Mouse (Mus musculus) kidney, embryonic 14.5 days (tissue): ENCODE data around the gene Ugt1a9. TPM values are rescaled to one million over a fixed set of nuclear protein-coding genes. Genes with fewer than 3 reads are reported as not detected.
"Not testable (repeated sequence)": the region's sequence is repeated elsewhere in the genome, so short reads cannot be mapped to it uniquely, and the experiment has no call there.

Experiments used
- ATAC-seq: fragments of 200-750 bp; cut with Nextera tagmentation; 2 replicates; pipeline ENCODE4 v1.8.0; 2017; ENCODE audit warnings: moderate number of reproducible peaks, mild to moderate bottlenecking, moderate TSS enrichment, moderate library complexity; ENCODE audit not compliant: low FRiP score, low TSS enrichment
- H3K27ac ChIP-seq: fragments of 300-500 bp; sonication (generic); 2 replicates; pipeline ENCODE4 v1.5.1; 2014; ENCODE audit warnings: low read depth, mild to moderate bottlenecking, low read length, moderate library complexity, mixed read lengths
- H3K27me3 ChIP-seq: fragments of 300-500 bp; sonication (generic); 2 replicates; pipeline ENCODE4 v1.6.1; 2014; ENCODE audit warnings: mild to moderate bottlenecking, low read length; ENCODE audit not compliant: control insufficient read depth, insufficient read depth
- H3K36me3 ChIP-seq: fragments of 300-500 bp; sonication (generic); 2 replicates; pipeline ENCODE4 v1.6.1; 2014; ENCODE audit warnings: low read length, mixed read lengths; ENCODE audit not compliant: control insufficient read depth, insufficient read depth
- H3K4me1 ChIP-seq: fragments of 300-500 bp; sonication (generic); 2 replicates; pipeline ENCODE4 v1.6.1; 2014; ENCODE audit warnings: low read length, mixed read lengths; ENCODE audit not compliant: control insufficient read depth, insufficient read depth
- H3K4me2 ChIP-seq: fragments of 300-500 bp; sonication (generic); replicated peaks from 2 replicates; pipeline ENCODE4 v1.6.1; 2014; ENCODE audit warnings: low read depth, mild to moderate bottlenecking, low read length
- H3K4me3 ChIP-seq: fragments of 300-500 bp; sonication (generic); 2 replicates; pipeline ENCODE4 v1.5.1; 2014; ENCODE audit warnings: mild to moderate bottlenecking, low read length
- H3K9ac ChIP-seq: fragments of 300-500 bp; sonication (generic); 2 replicates; pipeline ENCODE4 v1.6.1; 2014; ENCODE audit warnings: low read depth, mild to moderate bottlenecking, low read length, moderate library complexity
- H3K9me3 ChIP-seq: fragments of 300-500 bp; sonication (generic); 2 replicates; pipeline ENCODE4 v1.6.1; 2016; ENCODE audit warnings: low read length; ENCODE audit not compliant: control insufficient read depth
- WGBS: fragments of 180-500 bp; shearing (Covaris S2); extraction: QIAGEN DNeasy Blood & Tissue Kit; methylation state at CpG from one replicate; pipeline ENCODE4 v1.1.7; 2014; 5-methylcytosine and 5-hydroxymethylcytosine counted together
- polyA plus RNA-seq: library from polyadenylated mRNA; unstranded; fragments of >200 nt; fragmentation: Nextera tagmentation; extraction: Ambion mirVana; gene quantifications from 2 replicates; pipeline ENCODE4 v1.2.1, GENCODE M21; 2014

Gene Ugt1a9
- polyA plus RNA-seq, 1 experiment from 2014 or later, result 2.5 TPM

DNA sequence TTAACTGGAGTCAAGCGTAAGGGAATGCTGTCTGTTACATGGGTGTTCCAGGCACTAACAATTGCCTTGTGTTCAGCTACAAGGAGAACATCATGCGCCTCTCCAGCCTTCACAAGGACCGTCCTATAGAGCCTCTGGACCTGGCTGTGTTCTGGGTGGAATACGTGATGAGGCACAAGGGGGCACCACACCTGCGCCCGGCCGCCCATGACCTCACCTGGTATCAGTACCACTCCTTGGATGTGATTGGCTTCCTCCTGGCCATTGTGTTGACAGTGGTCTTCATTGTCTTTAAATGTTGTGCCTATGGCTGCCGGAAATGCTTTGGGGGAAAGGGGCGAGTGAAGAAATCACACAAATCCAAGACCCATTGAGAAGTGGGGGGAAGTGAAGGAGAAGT lies 147.5 kb downstream of the Ugt1a9 start:
- H3K4me2 ChIP-seq, result no peak overlapping the region
- no peak overlapping the region for H3K9ac ChIP-seq
- no peak overlapping the region for H3K4me3 ChIP-seq
- 75% methylated on average over 9 of the region's 9 CpGs for WGBS
- no peaks in the 10 kb centered on the region for H3K4me1 ChIP-seq
- H3K27ac ChIP-seq, result no peak overlapping the region
- ATAC-seq, result no peak
- no peaks in the 10 kb centered on the region for H3K36me3 ChIP-seq
- no peaks in the 10 kb centered on the region for H3K27me3 ChIP-seq
- peaks cover 46% of the 10 kb centered on the region for H3K9me3 ChIP-seq

DNA sequence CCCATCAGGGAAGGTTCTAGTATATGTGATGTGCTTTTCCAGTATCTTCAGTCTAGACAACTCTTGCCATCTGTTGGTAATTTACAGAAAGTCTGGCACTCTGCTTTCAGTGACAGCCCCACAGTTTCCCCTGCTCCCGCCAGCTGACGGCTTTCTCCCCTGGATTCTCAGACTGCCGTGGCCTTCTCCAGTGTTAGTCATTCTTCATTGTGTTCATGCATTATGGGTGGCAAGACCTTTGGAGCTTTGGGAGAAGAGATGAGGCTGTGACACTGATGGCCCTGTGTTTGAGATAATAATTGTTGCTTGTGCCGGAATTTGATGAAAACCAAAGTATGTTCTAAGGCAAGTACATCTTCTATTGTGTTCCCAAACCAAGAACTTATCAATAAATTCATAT lies 148.0 kb downstream of the Ugt1a9 start:
- H3K4me3 ChIP-seq, result no peak overlapping the region
- H3K27ac ChIP-seq, result no peak overlapping the region
- no peaks in the 10 kb centered on the region for H3K4me1 ChIP-seq
- peaks cover 40% of the 10 kb centered on the region for H3K9me3 ChIP-seq
- H3K36me3 ChIP-seq, result no peaks in the 10 kb centered on the region
- H3K4me2 ChIP-seq, result no peak overlapping the region
- no peaks in the 10 kb centered on the region for H3K27me3 ChIP-seq
- H3K9ac ChIP-seq, result no peak overlapping the region
- no peak for ATAC-seq
- 55% methylated on average over 4 of the region's 4 CpGs for WGBS

DNA sequence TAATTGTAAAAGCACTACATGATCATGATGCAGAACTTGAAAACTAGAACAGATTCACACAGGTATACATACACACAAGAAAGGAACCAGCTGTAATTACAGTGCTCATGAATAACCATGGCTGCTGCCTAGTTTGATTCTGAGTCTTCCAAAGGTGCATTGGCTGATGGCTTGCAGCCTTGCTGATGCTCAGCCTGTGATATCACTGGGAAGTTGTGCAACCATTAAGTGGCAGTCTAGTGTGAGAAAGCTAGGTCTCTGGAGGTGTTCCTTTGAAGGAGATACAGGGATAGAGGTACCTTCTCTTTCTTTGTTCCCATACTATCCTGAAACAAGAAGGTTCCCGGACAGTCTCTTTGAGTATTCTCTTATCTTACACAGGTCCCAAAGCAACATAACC lies 148.5 kb downstream of the Ugt1a9 start:
- Histone ChIP-seq H3K27me3 (no peaks in the 10 kb centered on the region), H3K9me3 (peaks cover 36% of the 10 kb centered on the region), H3K4me3 (no peak overlapping the region), H3K36me3 (no peaks in the 10 kb centered on the region), H3K9ac (no peak overlapping the region), H3K4me1 (no peaks in the 10 kb centered on the region), H3K4me2 (no peak overlapping the region), H3K27ac (no peak overlapping the region)
- WGBS, result 23% methylated on average over 1 of the region's 1 CpGs
- no peak for ATAC-seq

DNA sequence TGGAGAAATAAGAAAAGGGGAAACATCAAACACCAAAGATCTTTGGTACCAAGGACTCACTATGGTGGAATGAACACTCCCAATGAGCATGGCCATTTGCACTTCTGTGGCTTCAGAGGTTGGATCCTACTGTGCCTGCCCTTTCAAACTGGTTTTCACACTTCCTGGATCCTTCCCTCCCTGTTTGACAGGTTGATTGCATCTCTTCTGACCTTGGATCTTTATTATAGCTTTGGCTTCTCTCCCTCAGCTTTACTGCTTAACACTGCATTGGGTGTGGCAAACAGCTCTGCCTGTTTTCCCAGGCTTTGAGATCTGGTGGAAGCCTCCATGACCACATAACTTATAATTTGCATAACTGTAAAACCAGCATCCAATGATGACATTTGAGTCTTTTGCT lies 149.7 kb downstream of the Ugt1a9 start:
- H3K4me3 ChIP-seq, result no peak overlapping the region
- H3K9ac ChIP-seq, result no peak overlapping the region
- no peak overlapping the region for H3K4me2 ChIP-seq
- no peaks in the 10 kb centered on the region for H3K27me3 ChIP-seq
- H3K9me3 ChIP-seq, result peaks cover 26% of the 10 kb centered on the region
- no peaks in the 10 kb centered on the region for H3K4me1 ChIP-seq
- no peak overlapping the region for H3K27ac ChIP-seq
- no peak for ATAC-seq
- no peaks in the 10 kb centered on the region for H3K36me3 ChIP-seq

DNA sequence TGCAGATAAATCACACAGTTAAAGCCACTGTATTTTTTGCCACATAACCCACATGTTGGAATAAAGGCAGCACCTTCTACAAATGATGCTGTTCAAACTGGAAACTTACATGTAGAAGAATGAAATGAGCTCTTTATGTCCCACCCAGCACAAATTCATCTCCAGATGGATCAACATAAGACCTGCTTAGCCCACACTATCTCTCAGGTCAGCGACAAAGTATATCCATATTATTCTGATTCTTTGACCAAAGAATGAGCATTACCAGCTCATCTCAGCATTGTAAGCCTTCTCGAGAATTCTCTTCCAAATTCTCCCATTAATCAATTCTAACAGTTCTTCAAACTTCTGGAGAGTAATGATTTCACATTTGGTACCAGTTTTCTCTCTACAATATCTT lies 151.6 kb downstream of the Ugt1a9 start:
- Histone ChIP-seq H3K9ac (no peak overlapping the region), H3K4me3 (no peak overlapping the region), H3K27ac (no peak overlapping the region), H3K36me3 (no peaks in the 10 kb centered on the region), H3K27me3 (no peaks in the 10 kb centered on the region), H3K4me1 (no peaks in the 10 kb centered on the region), H3K4me2 (no peak overlapping the region), H3K9me3 (peaks cover 28% of the 10 kb centered on the region)
- no peak for ATAC-seq
- WGBS, result 55% methylated on average over 2 of the region's 2 CpGs

DNA sequence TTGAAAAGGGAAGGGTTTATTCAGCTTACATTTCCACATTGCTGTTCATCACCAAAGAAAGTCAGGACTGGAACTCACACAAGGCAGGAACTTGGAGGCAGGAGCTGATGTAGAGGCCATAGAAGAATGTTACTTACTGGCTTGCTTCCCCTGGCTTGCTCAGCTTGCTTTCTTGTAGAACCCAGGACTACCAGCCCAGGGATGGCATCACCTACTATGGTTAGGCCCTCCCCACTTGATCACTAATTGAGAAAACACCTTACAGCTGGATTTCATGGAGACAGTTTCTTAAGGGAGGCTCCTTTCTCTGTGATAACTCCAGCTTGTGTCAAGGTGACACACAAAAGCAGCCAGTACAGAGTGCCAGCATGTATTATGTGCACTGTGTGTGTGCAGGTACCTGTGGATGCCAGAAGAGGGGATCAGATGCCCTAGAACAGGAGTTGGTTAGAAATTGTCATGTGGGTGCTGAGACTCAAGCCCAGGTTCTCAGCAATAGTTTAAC lies 152.5 kb downstream of the Ugt1a9 start:
- H3K27me3 ChIP-seq, ATAC-seq, H3K4me1 ChIP-seq, H3K9ac ChIP-seq, H3K36me3 ChIP-seq, H3K4me2 ChIP-seq, H3K4me3 ChIP-seq, H3K27ac ChIP-seq: not testable (repeated sequence)
- H3K9me3 ChIP-seq, result peaks cover 31% of the 10 kb centered on the region

DNA sequence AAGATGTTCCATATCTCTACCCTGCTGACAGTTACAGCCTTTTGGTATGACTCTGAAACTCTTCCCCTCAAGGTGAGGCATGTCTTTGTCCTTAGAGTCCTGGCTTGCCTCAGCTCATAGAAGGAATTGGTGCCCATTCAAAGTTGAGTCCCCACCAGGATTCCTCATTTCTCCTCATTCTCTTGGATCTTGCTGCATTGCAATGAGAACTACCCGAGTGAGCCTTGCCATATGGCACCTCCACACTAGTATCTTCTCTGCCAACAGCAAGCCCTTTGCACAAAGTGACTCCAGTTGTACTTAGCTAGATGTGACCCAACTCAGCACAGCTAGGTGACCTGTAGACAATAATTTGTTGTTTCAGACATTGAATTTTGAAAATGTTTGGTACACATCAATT lies 153.0 kb downstream of the Ugt1a9 start:
- Histone ChIP-seq H3K4me2 (no peak overlapping the region), H3K4me1 (no peaks in the 10 kb centered on the region), H3K36me3 (no peaks in the 10 kb centered on the region), H3K9ac (no peak overlapping the region), H3K9me3 (peaks cover 37% of the 10 kb centered on the region), H3K4me3 (no peak overlapping the region), H3K27ac (no peak overlapping the region), H3K27me3 (no peaks in the 10 kb centered on the region)
- ATAC-seq, result no peak
- WGBS, result 65% methylated on average over 1 of the region's 1 CpGs

DNA sequence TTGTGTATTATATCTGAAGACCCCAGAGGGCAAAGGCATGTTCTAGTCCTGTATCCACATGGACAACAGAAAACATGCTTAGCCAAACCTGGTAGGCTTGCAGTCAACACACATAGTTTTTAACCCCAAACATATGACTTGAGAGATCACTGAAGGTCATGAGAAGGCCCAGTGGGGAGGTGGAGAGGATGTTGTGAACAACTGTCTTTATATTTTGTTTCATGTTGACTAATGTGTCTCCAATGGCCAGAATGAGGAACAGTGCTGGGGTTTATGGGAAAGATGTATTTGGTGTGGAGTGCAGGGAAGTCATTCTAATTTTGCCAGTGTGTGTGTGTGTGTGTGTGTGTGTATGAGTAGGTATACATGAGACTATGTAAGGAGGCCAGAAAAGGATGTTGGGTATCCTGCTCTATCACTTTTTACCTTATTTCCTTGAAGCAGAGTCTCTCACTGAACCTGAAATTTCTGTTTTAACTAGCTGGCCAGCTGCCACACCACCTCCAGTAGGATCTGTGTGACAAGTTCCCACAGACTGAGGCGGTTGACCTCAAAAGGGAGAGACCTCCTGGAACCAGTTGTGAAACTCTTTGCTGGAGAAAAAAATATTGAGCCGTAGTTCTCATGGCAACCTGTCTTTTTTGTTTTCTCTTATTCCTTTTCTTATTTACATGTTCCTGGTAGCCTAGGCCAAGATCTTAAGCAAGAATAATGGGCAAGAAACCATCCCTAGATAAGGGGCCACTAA lies 153.6 kb downstream of the Ugt1a9 start:
- Histone ChIP-seq H3K4me1 (no peaks in the 10 kb centered on the region), H3K27me3 (no peaks in the 10 kb centered on the region), H3K36me3 (no peaks in the 10 kb centered on the region), H3K27ac (no peak overlapping the region), H3K9me3 (peaks cover 43% of the 10 kb centered on the region), H3K4me2 (no peak overlapping the region), H3K4me3 (no peak overlapping the region), H3K9ac (no peak overlapping the region)
- ATAC-seq, result no peak
- 71% methylated on average over 2 of the region's 2 CpGs for WGBS

DNA sequence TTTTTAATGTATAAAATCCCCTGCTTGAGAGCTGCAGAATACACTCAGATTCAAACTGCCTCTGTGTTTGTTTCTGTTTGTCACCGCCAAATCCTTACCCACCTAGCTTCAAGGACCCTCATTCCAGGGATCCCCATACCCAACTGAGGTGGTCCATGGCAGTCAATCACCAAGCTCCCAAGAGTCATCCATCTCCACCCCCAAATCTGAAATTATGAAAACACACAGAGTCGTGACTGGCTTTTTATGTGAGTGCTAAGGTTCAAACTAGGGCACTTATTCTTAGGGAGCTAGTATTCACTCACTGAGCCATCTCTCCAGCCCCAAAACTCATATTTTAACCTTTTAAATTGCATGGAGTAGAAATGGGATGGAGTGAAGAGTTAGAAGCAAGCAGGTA lies 154.7 kb downstream of the Ugt1a9 start:
- H3K9me3 ChIP-seq, result peaks cover 52% of the 10 kb centered on the region
- not testable (repeated sequence) for ATAC-seq, H3K36me3 ChIP-seq, H3K4me2 ChIP-seq, H3K4me1 ChIP-seq, H3K27ac ChIP-seq, H3K27me3 ChIP-seq, H3K9ac ChIP-seq, H3K4me3 ChIP-seq
- WGBS, result 44% methylated on average over 2 of the region's 2 CpGs
